In the genomic region with DNA sequence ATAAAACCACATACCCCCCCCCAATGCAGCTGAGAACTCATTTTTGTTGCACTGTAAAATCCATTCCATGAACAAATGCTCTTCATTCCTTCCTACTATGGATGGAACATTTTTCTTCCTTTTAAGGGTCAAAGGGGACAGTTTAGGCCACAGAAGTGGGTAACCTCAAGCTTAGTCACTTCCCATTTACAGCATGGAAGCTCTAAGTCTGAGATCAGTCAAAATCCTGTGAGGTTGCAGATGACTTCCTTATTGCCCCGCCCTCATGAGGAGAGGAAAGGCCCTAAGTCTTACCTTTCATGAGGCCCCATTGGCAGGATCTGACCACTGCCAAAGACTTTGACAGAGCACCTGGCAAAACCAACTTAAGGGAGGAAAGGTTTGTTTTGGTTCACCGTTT, we compare ENCODE assay signal across 10 mouse cellular contexts.
"Had no signal": no experiment of that assay in that cellular context is flagged by ENCODE, and none has a peak within 500 bp of the region (broad histone marks: within the 10 kb centered on the region; RNA-seq: fewer than 3 reads in every experiment).

No protein-coding gene starts in this region.

- H3K36me3 ChIP-seq: limb, embryonic 15.5 days; liver, embryonic 13.5 days; lung, embryonic 15.5 days; midbrain, embryonic 12.5 days had no signal

- H3K27ac ChIP-seq: limb, embryonic 15.5 days; liver, embryonic 13.5 days; lung, embryonic 15.5 days; midbrain, embryonic 12.5 days; stomach, postnatal 0 days had no signal

- H3K9ac ChIP-seq: limb, embryonic 15.5 days; liver, embryonic 13.5 days; liver, postnatal 0 days; lung, embryonic 15.5 days; midbrain, embryonic 12.5 days had no signal

- DNase-seq: kidney, adult 8-10 months; kidney, postnatal 10 days; liver, embryonic 13.5 days; liver, postnatal 0 days; thymus, postnatal 4 days had no signal

- H3K27me3 ChIP-seq: limb, embryonic 15.5 days; liver, embryonic 13.5 days; lung, embryonic 15.5 days; midbrain, embryonic 12.5 days had no signal

- H3K4me3 ChIP-seq: limb, embryonic 15.5 days; liver, embryonic 13.5 days; lung, embryonic 15.5 days; midbrain, embryonic 12.5 days had no signal

- H3K9me3 ChIP-seq: limb, embryonic 15.5 days; liver, embryonic 13.5 days; lung, embryonic 15.5 days; midbrain, embryonic 12.5 days had no signal

- ATAC-seq: liver, postnatal 0 days; midbrain, embryonic 16.5 days had no signal

- H3K4me1 ChIP-seq: liver, embryonic 13.5 days; lung, embryonic 15.5 days; midbrain, embryonic 12.5 days had no signal

- H3K4me2 ChIP-seq: limb, embryonic 15.5 days; liver, embryonic 13.5 days; lung, embryonic 15.5 days; midbrain, embryonic 12.5 days had no signal
